Mouse (Mus musculus) ES-E14 (cell line): ENCODE measurements around the gene Rora.

Source experiments
- HCFC1 ChIP-seq: IDR thresholded peaks from 2 replicates; pipeline ENCODE4 v1.6.1; 2012; ENCODE audit warnings: low read length, inconsistent platforms, borderline replicate concordance; ENCODE audit not compliant: insufficient read depth
- MAFK ChIP-seq: IDR thresholded peaks from 2 replicates; pipeline ENCODE4 v1.6.1; 2014; ENCODE audit warnings: mild to moderate bottlenecking, low read depth, low read length, inconsistent platforms; ENCODE audit not compliant: insufficient read depth
- ZC3H11A ChIP-seq: IDR thresholded peaks from 2 replicates; pipeline ENCODE4 v1.6.1; 2012; ENCODE audit warnings: low read depth, mild to moderate bottlenecking, inconsistent platforms, low read length, borderline replicate concordance
- ZNF384 ChIP-seq: IDR thresholded peaks from 2 replicates; pipeline ENCODE4 v1.6.1; 2012; ENCODE audit warnings: low read depth, low read length, inconsistent platforms

DNA sequence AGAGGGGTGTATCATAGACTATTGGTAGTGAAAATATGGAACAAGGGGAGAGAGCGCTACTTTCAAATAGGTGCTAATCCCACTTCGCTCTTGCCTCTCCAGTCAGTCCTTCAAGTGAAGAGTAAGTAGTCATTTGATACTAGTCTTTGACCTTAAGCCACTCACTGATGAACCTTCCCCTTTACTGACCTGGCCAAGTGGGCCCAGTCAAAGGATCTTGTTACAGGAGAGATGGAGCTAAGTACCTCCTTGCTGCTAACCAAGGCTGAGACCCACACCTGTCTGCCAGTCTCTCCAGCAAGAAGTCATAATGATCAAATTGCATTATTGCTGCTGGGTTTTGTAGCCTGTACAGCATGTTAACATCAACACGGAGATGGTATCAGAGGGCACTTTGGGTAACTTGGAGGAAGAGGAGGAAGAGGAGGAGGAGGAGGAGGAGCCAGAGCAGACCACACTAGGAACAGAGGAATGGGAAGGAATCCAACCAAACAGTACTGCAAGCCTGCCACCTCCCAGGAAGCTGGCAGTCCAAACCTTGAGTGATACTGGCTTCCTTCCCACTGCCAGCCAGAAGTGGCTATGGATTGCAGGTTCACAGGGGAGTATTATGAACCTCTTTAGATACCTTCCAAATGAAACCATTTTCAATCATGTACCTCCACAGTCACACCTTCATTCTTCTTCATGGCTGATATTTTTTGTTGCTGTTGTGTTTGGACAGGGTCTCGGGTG lies 261.1 kb downstream of the Rora start:
- no peak for TF ChIP-seq ZC3H11A
- no peak for TF ChIP-seq ZNF384
- no peak for TF ChIP-seq HCFC1
- TF ChIP-seq MAFK = no peak
